Mouse (Mus musculus) embryonic fibroblast, embryonic 13.5 days (primary cell): ENCODE data around the gene Asic1.

Source experiments
- CTCF ChIP-seq: IDR thresholded peaks from 2 replicates; pipeline ENCODE4 v1.5.1; 2011; ENCODE audit warnings: mild to moderate bottlenecking, control low read depth, low read length, moderate library complexity, borderline replicate concordance; ENCODE audit not compliant: insufficient read depth
- POLR2A ChIP-seq: IDR thresholded peaks from 2 replicates; pipeline ENCODE4 v1.6.1; 2011; ENCODE audit warnings: low read depth, mild to moderate bottlenecking, control low read depth, low read length, moderate library complexity

DNA sequence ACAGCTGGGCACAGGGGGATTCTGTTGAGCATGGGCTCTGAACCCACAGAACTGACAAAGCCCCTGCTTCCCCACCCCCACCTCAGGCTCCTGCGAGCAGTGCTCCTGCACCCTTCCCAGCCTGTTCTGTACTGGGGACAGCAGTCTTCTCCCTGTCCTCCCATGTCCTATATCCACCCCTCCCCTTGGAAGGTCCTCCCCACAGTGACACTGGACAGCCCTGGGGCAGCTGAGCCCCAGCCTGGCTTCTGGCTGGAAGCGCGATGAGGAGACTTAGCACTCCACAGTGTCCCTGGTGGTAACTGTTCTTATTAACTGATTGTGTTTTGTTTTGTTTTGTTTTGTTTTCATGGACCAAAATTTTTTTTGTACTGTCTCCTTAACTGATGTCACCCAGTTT lies 43.4 kb downstream of the Asic1 start:
- TF ChIP-seq CTCF (no peak), POLR2A (no peak)
